Mouse (Mus musculus) 3T3-L1 (cell line): ENCODE results near the gene Gm10134.
"Not testable (repeated sequence)": the region's sequence is repeated elsewhere in the genome, so short reads cannot be mapped to it uniquely, and the experiment has no call there.

ENCODE experiments used
- DNase-seq: peaks from one replicate; pipeline ENCODE4 v3.0.0-alpha.2; 2015; ENCODE audit warnings: low read depth, low spot score

Gene Gm10134

DNA sequence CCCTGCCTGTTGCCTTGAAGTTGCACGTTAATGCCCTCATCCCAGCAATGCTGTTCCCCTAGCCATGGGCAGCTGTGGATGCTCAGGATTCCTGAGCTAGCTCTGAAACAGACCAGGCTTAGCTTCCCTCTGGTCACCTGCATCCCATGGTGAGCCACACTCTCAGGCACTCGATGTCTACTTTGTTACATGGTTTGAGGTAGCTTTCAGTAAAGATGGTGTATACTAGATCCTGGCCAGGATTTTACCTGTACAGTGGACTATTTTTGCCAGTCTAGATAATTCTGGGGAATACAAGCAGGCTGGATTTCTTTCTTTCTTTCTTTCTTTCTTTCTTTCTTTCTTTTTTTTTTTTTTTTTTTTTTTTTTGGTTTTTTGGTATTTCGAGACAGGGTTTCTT lies at the start of gene Gm10134:
Gm10134 (plus strand) TSS at position 301 of the 400 bp plus-strand sequence.
- DNase-seq, result no peak

DNA sequence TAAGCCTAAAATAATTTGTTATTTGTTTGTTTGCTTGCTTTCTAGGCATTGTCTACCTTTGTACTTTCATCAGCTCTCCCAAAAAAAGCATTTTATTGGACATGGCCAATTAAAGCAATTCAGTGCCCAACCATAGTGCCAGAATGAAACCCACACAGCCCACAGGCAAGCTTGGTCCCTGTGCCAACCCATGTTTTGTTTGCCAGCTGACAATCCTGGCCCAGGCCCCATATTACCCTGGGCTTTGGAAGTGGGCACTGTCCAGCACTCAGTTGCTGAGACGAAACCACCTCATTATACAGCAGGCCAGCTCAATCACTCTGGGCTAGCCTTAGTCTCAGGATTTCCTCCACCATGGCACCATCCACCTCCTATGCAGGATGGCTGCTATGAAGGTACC lies 49.3 kb upstream of the Gm10134 start:
- no peak for DNase-seq

- peak; percentile 81 for DNase-seq
These were observed 42.0 kb upstream of the Gm10134 start for GRCm38 (mm10) chr2:28463919-28464318.

DNA sequence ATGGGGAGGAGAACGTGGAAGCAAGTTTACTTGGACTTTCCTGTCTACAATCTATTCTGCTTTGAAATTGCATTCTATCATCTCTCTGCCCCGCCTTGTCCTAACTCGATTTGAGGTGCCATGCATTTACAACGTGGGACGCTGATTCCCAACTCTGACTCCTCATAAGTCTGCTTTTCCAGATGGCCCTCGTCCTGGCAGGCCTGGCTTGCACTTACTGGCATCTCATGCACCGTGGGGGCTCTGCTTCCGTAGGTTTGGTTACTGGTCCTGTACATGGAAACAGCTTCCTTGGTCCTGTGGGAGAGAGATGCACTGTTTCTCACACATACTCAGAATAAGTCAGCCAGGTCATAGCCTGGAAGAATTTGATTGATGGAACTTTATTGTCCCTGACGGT lies 41.0 kb upstream of the Gm10134 start:
- DNase-seq, result no peak

DNA sequence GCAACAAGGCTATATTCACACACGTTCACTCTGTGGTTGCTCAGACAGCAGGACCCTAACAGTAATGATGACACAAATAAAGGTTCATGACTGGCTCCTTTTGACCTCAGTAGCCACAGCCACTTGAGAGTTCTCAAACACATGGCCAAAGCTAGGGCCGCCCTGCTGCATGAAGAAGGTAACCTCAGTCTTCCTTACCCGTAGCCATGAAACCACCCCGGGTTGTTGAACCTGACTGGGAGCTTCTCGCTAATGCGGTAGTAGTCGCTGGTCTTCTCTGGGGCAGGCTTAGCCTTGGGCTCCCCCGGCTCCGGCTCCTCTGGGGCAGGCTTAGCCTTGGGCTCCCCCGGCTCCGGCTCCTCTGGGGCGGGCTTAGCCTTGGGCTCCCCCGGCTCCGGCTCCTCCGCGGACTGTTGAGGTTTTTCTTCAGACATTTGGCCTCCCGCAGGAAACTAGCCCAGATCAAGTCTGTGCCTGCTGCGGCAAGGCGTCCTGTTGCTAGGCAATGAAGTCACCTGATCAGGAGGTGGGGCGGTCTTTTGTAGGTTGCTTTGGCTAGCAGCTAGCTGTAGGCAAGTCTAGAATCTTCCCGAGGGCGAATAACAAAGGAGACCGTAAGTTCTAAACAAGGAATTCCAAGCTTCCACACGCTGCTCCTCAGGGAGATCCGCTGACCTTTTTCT lies 39.9 kb upstream of the Gm10134 start, which contains the start of gene 1700007K13Rik:
1700007K13Rik (minus strand) TSS at position 497 of the 683 bp plus-strand sequence.
- peak; percentile 24 for DNase-seq

GRCm38 (mm10) chr2:28467860-28468485 lies 37.9 kb upstream of the Gm10134 start, which contains the start of gene Mrps2:
Gene Mrps2 (plus strand): TSS chr2:28468066.
- peak; percentile 80 for DNase-seq

GRCm38 (mm10) chr2:28468486-28469225 lies 37.2 kb upstream of the Gm10134 start:
- peak; percentile 22 for DNase-seq

DNA sequence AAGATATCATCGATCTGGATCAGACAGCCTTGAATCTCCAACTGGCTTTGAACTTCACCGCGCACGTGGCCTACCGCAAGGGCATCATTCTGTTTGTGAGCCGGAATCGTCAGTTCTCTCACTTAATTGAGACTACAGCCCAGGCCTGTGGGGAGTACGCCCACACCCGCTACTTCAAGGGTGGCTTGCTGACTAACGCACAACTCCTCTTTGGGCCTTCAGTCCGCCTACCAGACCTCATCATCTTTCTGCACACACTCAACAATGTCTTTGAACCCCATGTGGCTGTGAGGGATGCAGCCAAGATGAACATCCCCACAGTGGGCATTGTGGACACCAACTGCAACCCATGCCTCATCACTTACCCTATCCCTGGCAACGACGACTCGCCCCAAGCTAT lies 36.4 kb upstream of the Gm10134 start:
- DNase-seq, result no peak

GRCm38 (mm10) chr2:28470591-28470990 lies 35.3 kb upstream of the Gm10134 start:
- DNase-seq, result no peak

DNA sequence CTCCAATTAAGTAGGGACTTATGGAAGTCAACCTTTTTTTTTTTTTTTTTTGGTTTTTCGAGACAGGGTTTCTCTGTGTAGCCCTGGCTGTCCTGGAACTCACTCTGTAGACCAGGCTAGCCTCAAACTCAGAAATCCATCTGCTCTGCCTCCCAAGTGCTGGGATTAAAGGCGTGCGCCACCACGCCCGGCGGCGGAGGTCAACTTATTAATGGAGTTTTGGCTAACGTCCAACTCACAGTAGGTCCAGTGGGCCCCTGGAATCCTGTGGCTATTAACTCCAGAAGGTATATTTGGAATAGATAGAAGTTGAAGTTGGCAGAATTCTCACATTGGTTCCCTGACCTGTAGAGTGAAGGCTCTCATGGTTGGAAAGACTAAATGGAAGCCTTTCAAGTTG lies 33.9 kb upstream of the Gm10134 start:
- DNase-seq, result not testable (repeated sequence)

DNA sequence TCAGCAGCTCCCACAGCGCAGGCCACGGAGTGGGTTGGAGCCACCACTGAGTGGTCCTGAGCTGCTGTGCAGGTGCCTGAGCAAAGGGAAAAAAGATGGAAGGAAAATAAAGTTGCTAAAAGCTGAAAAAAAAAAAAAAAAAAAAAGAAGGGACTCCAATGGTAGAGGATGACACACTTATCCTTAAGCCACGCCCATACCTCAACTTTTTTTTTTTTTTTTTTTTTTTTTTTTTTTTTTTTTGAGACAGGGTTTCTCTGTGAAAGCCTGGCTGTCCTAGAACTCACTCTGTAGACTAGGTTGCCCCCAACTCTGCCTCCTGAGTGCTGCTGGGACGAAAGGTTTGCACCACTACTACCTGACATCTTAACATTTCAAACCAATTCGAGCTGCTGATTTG lies 27.9 kb upstream of the Gm10134 start:
- not testable (repeated sequence) for DNase-seq

- DNase-seq, result no peak
These were observed 26.4 kb upstream of the Gm10134 start for GRCm38 (mm10) chr2:28479208-28480204.

- DNase-seq, result no peak
These were observed 22.0 kb upstream of the Gm10134 start for GRCm38 (mm10) chr2:28483861-28484260.

GRCm38 (mm10) chr2:28494521-28494920 lies 11.4 kb upstream of the Gm10134 start:
- peak; percentile 67 for DNase-seq

- peak; percentile 29 for DNase-seq
These were observed 10.6 kb upstream of the Gm10134 start for GRCm38 (mm10) chr2:28495207-28495756.

GRCm38 (mm10) chr2:28495801-28496595 lies 9.9 kb upstream of the Gm10134 start:
- no peak for DNase-seq

GRCm38 (mm10) chr2:28496671-28497070 lies 9.2 kb upstream of the Gm10134 start, which contains the start of gene Gbgt1:
Gene Gbgt1 (plus strand): TSS chr2:28496891.
- peak; percentile 17 for DNase-seq

- no peak for DNase-seq
These were observed 8.3 kb upstream of the Gm10134 start for GRCm38 (mm10) chr2:28497561-28497960.

GRCm38 (mm10) chr2:28498431-28498830 lies 7.5 kb upstream of the Gm10134 start:
- no peak for DNase-seq

- no peak for DNase-seq
These were observed 2.9 kb upstream of the Gm10134 start for GRCm38 (mm10) chr2:28502987-28503386.
